Mouse (Mus musculus) heart, postnatal 0 days (tissue): ENCODE results near the gene Rap1gap. TPM values are rescaled to one million over a fixed set of nuclear protein-coding genes. Genes with fewer than 3 reads are reported as not detected.
A peak's percentile ranks its signal among the peaks of the same experiment; 100 is the strongest.

Source experiments
- ATAC-seq: fragments of 200-750 bp; cut with Nextera tagmentation; 2 replicates; pipeline ENCODE4 v1.8.0; 2017; ENCODE audit warnings: low read depth, moderate number of reproducible peaks, moderate library complexity; ENCODE audit not compliant: insufficient read depth
- DNase-seq: peaks from one replicate; pipeline ENCODE4 v3.0.0-alpha.2; 2016; ENCODE audit warnings: low spot score
- H3K27ac ChIP-seq: fragments of 300-500 bp; sonication (generic); 2 replicates; pipeline ENCODE4 v1.5.1; 2014; ENCODE audit warnings: low read depth, mild to moderate bottlenecking
- H3K27me3 ChIP-seq: fragments of 300-500 bp; sonication (generic); 2 replicates; pipeline ENCODE4 v1.6.1; 2014; ENCODE audit warnings: low read length, mixed read lengths; ENCODE audit not compliant: control insufficient read depth, insufficient read depth
- H3K36me3 ChIP-seq: fragments of 300-500 bp; sonication (generic); replicated peaks from 2 replicates; pipeline ENCODE4 v1.6.1; 2014; ENCODE audit warnings: low read length, mixed read lengths; ENCODE audit not compliant: control insufficient read depth, insufficient read depth
- H3K4me1 ChIP-seq: fragments of 300-500 bp; sonication (generic); 2 replicates; pipeline ENCODE4 v1.6.1; 2014; ENCODE audit warnings: antibody characterized with exemption; ENCODE audit not compliant: control insufficient read depth, insufficient read depth
- H3K4me2 ChIP-seq: fragments of 300-500 bp; sonication (generic); 2 replicates; pipeline ENCODE4 v1.6.1; 2014; ENCODE audit warnings: low read depth, mild to moderate bottlenecking, low read length, moderate library complexity
- H3K4me3 ChIP-seq: fragments of 300-500 bp; sonication (generic); 2 replicates; pipeline ENCODE4 v1.5.1; 2014; ENCODE audit warnings: low read depth, low read length
- H3K9ac ChIP-seq: fragments of 300-500 bp; sonication (generic); replicated peaks from 2 replicates; pipeline ENCODE4 v1.6.1; 2014; ENCODE audit warnings: low read depth, low read length, mixed read lengths
- H3K9me3 ChIP-seq: fragments of 300-500 bp; sonication (generic); replicated peaks from 2 replicates; pipeline ENCODE4 v1.6.1; 2016; ENCODE audit warnings: low read length; ENCODE audit not compliant: control insufficient read depth
- CTCF ChIP-seq: IDR thresholded peaks from 2 replicates; pipeline ENCODE4 v1.5.1; 2016; ENCODE audit warnings: antibody characterized with exemption, control low read depth, low read depth
- EP300 ChIP-seq: IDR thresholded peaks from 2 replicates; pipeline ENCODE4 v1.6.1; 2016; ENCODE audit warnings: antibody characterized with exemption, low read depth
- WGBS: fragments of 180-500 bp; shearing (Covaris S2); extraction: QIAGEN DNeasy Blood & Tissue Kit; methylation state at CpG from one replicate; pipeline ENCODE4 v1.1.7; 2014; 5-methylcytosine and 5-hydroxymethylcytosine counted together
- polyA plus RNA-seq: library from polyadenylated mRNA; unstranded; fragments of >200 nt; fragmentation: Nextera tagmentation; extraction: Ambion mirVana; gene quantifications from 2 replicates; pipeline ENCODE4 v1.2.1, GENCODE M21; 2015
- total RNA-seq: library from RNA; depleted of rRNA; stranded (reverse); fragments of >200 nt; gene quantifications from 2 replicates; pipeline ENCODE4 v1.2.3, GENCODE M21; 2014; ENCODE audit warnings: low replicate concordance

Gene Rap1gap
- total and polyA plus RNA-seq, 2 experiments from 2014 or later, result 10.4 to 17.7 TPM

DNA sequence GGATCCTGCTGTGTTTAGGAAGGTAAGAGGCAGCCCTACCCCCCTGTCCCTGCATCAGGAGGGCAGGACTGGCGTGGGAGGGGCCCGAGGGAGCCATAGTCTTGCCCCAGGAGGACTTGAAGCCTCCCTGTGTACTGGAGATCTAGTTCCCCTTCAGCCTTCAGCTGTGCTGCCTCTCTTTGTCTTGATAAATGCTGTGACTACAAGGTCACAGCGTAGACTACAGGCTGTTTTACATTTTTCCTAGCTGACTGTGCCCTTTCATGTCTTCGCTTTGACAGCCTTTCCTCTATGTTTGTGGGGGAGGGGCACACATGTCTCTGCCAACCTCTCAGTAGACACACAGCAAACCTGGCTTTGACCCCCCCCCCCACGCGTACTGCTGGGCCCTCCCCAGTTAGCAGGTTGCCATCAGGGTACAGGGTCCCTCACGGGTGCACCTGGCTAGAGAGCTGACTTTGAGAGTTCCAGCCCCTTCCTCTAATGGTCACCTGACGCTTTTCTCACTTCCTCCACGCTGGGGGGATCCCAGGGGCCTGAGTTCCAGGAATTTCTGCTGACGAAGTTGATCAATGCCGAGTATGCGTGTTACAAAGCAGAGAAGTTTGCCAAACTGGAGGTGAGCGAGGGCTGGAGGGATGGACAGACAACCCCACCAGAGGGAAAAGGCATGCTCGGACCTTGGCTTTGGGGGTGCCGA lies 55.0 kb downstream of the Rap1gap start:
- Histone ChIP-seq H3K27me3 (peaks cover 57% of the 10 kb centered on the region), H3K27ac (no peak overlapping the region), H3K4me3 (no peak overlapping the region), H3K36me3 (no peaks in the 10 kb centered on the region), H3K9me3 (no peaks in the 10 kb centered on the region), H3K4me2 (no peak overlapping the region), H3K4me1 (no peaks in the 10 kb centered on the region), H3K9ac (no peak overlapping the region)
- 18% methylated on average over 15 of the region's 15 CpGs for WGBS
- DNase-seq (no peak), ATAC-seq (no peak)
- TF ChIP-seq EP300 (no peak), CTCF (no peak)

DNA sequence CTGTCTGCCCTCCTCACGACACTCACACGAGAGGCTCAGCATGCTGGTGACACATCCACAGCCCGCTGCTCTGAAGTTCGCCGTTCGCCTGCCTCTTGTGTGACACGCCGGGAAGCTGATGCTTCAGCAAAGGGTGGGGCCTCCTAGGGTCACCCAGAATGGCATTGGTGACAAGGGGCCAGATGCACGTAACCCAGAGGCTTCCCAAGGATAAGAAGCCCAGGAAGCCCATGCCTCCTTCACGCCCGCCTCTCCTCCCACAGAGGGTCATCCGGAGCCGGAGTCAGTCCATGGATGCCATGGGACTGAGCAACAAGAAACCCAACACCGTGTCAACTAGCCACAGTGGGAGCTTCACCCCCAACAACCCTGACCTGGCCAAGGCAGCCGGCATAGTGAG lies 57.0 kb downstream of the Rap1gap start:
- no peak overlapping the region for H3K27ac ChIP-seq
- no peak overlapping the region for H3K4me3 ChIP-seq
- WGBS, result 82% methylated on average over 15 of the region's 15 CpGs
- ATAC-seq (no peak), DNase-seq (no peak)
- TF ChIP-seq EP300 (no peak), CTCF (no peak)
- no peaks in the 10 kb centered on the region for H3K36me3 ChIP-seq
- peaks cover 58% of the 10 kb centered on the region for H3K27me3 ChIP-seq
- H3K9me3 ChIP-seq, result no peaks in the 10 kb centered on the region
- H3K9ac ChIP-seq, result no peak overlapping the region
- H3K4me1 ChIP-seq, result no peaks in the 10 kb centered on the region
- H3K4me2 ChIP-seq, result no peak overlapping the region

DNA sequence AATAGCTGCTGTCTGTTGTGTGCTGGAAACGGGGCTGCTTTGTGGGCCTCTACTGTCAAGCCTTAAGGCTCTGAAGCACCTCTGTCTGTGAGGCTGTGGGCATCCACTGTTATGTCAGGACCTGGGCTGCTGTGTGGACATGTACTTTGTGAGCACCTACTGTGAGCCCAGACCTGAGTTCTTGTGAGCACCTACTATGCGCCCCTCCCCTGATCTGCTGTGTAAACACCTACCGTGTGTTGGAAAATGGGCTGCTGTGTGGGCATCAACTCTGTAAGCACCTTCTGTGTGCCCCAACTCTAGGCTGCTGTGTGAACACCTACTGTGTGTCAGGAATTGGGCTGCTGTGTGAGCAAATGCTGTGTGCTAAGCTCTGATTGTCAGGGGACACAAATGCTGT lies 57.7 kb downstream of the Rap1gap start:
- Histone ChIP-seq H3K27ac (no peak overlapping the region), H3K36me3 (no peaks in the 10 kb centered on the region), H3K9me3 (no peaks in the 10 kb centered on the region), H3K4me3 (no peak overlapping the region), H3K4me2 (no peak overlapping the region), H3K9ac (no peak overlapping the region), H3K4me1 (no peaks in the 10 kb centered on the region), H3K27me3 (peaks cover 62% of the 10 kb centered on the region)
- 72% methylated on average over 3 of the region's 3 CpGs for WGBS
- no peak for TF ChIP-seq CTCF
- no peak for TF ChIP-seq EP300
- DNase-seq (no peak), ATAC-seq (no peak)

DNA sequence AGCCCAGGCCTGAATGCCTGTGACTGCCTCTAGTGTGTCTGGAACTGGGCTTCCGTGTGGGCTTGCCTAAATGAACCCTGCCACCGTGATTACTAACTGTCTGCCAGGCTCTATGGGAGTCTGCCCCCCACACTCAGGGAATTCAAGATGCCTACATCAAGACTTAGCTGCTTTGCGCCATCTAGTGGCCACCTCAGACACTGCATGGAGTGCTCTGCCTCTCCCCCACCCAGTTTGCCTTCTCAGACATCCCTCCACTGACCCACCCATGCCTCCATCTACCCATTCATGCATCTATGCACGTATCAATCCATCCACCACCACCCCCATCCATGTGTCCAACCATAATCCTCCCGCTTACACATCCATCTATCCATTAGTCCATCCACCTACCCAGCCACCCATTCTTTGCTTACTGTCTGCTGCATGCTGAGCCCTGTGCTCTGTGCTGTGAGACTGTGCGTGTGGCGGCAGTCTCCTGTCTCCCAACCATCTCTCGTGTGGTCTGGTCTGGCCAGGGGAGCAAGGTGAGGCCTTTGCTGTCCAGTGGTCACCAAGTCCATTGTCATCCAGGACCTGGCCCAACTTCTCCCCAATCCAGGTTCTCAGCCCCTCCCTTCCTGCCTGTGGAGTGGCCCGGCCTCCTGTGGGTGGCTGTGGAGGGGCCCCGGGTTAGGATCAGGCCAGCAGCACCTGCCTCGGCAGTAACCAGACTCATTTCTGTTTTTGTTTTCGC lies 58.3 kb downstream of the Rap1gap start:
- DNase-seq (peak; percentile 57), ATAC-seq (0 out of 2 replicates have a peak, but pooled peaks have one; percentile 4)
- no peak overlapping the region for H3K4me2 ChIP-seq
- no peaks in the 10 kb centered on the region for H3K4me1 ChIP-seq
- peaks cover 65% of the 10 kb centered on the region for H3K27me3 ChIP-seq
- no peak for TF ChIP-seq EP300
- TF ChIP-seq CTCF, result peak; percentile 81
- no peaks in the 10 kb centered on the region for H3K9me3 ChIP-seq
- no peak overlapping the region for H3K9ac ChIP-seq
- H3K36me3 ChIP-seq, result no peaks in the 10 kb centered on the region
- H3K4me3 ChIP-seq, result no peak overlapping the region
- 28% methylated on average over 12 of the region's 12 CpGs for WGBS
- H3K27ac ChIP-seq, result no peak overlapping the region

DNA sequence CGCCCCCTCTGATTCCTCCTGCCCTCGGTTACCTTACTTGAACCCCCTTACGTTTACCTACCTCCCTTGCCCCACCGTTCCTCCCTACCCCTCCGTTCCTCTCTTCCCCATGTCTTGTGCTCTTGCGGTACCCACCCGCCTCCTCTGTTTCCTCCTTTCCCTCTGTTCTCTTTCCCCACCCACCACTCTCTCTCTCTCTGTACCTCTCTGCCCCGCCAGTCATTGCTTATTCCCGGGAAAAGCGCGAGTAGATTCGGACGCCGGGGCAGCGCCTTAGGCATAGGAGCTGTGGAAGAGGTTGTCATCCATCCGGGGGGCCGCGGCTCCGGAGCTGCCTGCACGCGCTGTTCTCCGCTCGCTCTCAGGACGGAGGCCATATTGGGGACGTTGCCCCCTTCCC lies 59.0 kb downstream of the Rap1gap start:
- H3K27ac ChIP-seq, result no peak overlapping the region
- TF ChIP-seq CTCF (no peak), EP300 (no peak)
- peak overlapping the region; percentile 50 for H3K4me2 ChIP-seq
- H3K9ac ChIP-seq, result no peak overlapping the region
- H3K9me3 ChIP-seq, result no peaks in the 10 kb centered on the region
- no peak for ATAC-seq
- peak overlapping the region; percentile 16 for H3K4me3 ChIP-seq
- no peak for DNase-seq
- no peaks in the 10 kb centered on the region for H3K4me1 ChIP-seq
- H3K27me3 ChIP-seq, result peaks cover 65% of the 10 kb centered on the region
- no peaks in the 10 kb centered on the region for H3K36me3 ChIP-seq
- WGBS, result 34% methylated on average over 25 of the region's 25 CpGs
